Mouse (Mus musculus) hindbrain, embryonic 10.5 days (tissue): Measurements from ENCODE around the gene Gpr137c. TPM values are rescaled to one million over a fixed set of nuclear protein-coding genes. Genes with fewer than 3 reads are reported as not detected.

Source experiments
- DNase-seq: peaks from one replicate; pipeline ENCODE4 v3.0.0-alpha.2; 2017; ENCODE audit warnings: low spot score
- H3K27ac ChIP-seq: fragments of 300-500 bp; sonication (generic); 2 replicates; pipeline ENCODE4 v1.5.1; 2016; ENCODE audit warnings: mild to moderate bottlenecking, moderate library complexity
- H3K27me3 ChIP-seq: fragments of 300-500 bp; sonication (generic); 2 replicates; pipeline ENCODE4 v1.6.1; 2016; ENCODE audit warnings: mild to moderate bottlenecking; ENCODE audit not compliant: poor library complexity, insufficient read depth, severe bottlenecking
- H3K36me3 ChIP-seq: fragments of 300-500 bp; sonication (generic); 2 replicates; pipeline ENCODE4 v1.6.1; 2016; ENCODE audit warnings: mild to moderate bottlenecking, moderate library complexity
- H3K4me1 ChIP-seq: fragments of 300-500 bp; sonication (generic); replicated peaks from 2 replicates; pipeline ENCODE4 v1.6.1; 2016; ENCODE audit warnings: mild to moderate bottlenecking
- H3K4me3 ChIP-seq: fragments of 300-500 bp; sonication (generic); 2 replicates; pipeline ENCODE4 v1.5.1; 2016; ENCODE audit warnings: mild to moderate bottlenecking, moderate library complexity
- H3K9me3 ChIP-seq: fragments of 300-500 bp; sonication (generic); 2 replicates; pipeline ENCODE4 v1.6.1; 2016; ENCODE audit warnings: mild to moderate bottlenecking, moderate library complexity
- WGBS: fragments of 180-500 bp; shearing (Covaris S2); methylation state at CpG from one replicate; pipeline ENCODE4 v1.1.7; 2016; 5-methylcytosine and 5-hydroxymethylcytosine counted together
- polyA plus RNA-seq: library from polyadenylated mRNA; unstranded; fragments of >200 nt; fragmentation: Nextera tagmentation; extraction: Ambion mirVana; gene quantifications from 2 replicates; pipeline ENCODE4 v1.2.1, GENCODE M21; 2016

Gpr137c gene
- polyA plus RNA-seq, result 4.3 and 6.2 TPM in 2 replicates

GRCm38 (mm10) chr14:45219281-45220089 lies at the start of gene Gpr137c:
Gpr137c (plus strand) TSS chr14:45219717.
- Histone ChIP-seq H3K36me3 (0 out of 2 replicates have a peak, but pooled peaks cover 2% of the 10 kb centered on the region), H3K27me3 (no peaks in the 10 kb centered on the region), H3K9me3 (no peaks in the 10 kb centered on the region), H3K4me1 (peaks cover 18% of the 10 kb centered on the region), H3K4me3 (peak within 1 kb of the TSS; percentile 82), H3K27ac (peak within 1 kb of the TSS; percentile 94)
- peak; percentile 98 for DNase-seq
- under 1% methylated on average over 86 of the region's 86 CpGs for WGBS

- Histone ChIP-seq H3K9me3 (no peaks in the 10 kb centered on the region), H3K36me3 (0 out of 2 replicates have a peak, but pooled peaks cover 7% of the 10 kb centered on the region), H3K27me3 (no peaks in the 10 kb centered on the region), H3K4me3 (no peak overlapping the region), H3K4me1 (peaks cover 5% of the 10 kb centered on the region), H3K27ac (no peak overlapping the region)
- DNase-seq, result no peak
- WGBS, result 95% methylated on average over 5 of the region's 5 CpGs
Measured at GRCm38 (mm10) chr14:45172260-45172659, 47.3 kb upstream of the Gpr137c start.

GRCm38 (mm10) chr14:45175012-45175740 lies 44.3 kb upstream of the Gpr137c start:
- WGBS, result 78% methylated on average over 14 of the region's 14 CpGs
- H3K27ac ChIP-seq, result peak overlapping the region; percentile 29; the same call in 1 of the 2 replicates

GRCm38 (mm10) chr14:45179186-45179585 lies 40.3 kb upstream of the Gpr137c start:
- Histone ChIP-seq H3K4me1 (peaks cover 5% of the 10 kb centered on the region), H3K36me3 (0 out of 2 replicates have a peak, but pooled peaks cover 4% of the 10 kb centered on the region), H3K27me3 (no peaks in the 10 kb centered on the region), H3K27ac (no peak overlapping the region), H3K9me3 (no peaks in the 10 kb centered on the region), H3K4me3 (no peak overlapping the region)
- DNase-seq, result no peak
- WGBS, result 84% methylated on average over 2 of the region's 2 CpGs

More at GRCm38 (mm10) chr14:45175012-45175740, 44.3 kb upstream of the Gpr137c start:
- no peak for DNase-seq
- Histone ChIP-seq H3K9me3 (no peaks in the 10 kb centered on the region), H3K27me3 (no peaks in the 10 kb centered on the region), H3K4me3 (no peak overlapping the region), H3K4me1 (peaks cover 5% of the 10 kb centered on the region), H3K36me3 (0 out of 2 replicates have a peak, but pooled peaks cover 7% of the 10 kb centered on the region)

GRCm38 (mm10) chr14:45179606-45180005 lies 39.9 kb upstream of the Gpr137c start:
- Histone ChIP-seq H3K27ac (no peak overlapping the region), H3K4me1 (peaks cover 5% of the 10 kb centered on the region), H3K27me3 (no peaks in the 10 kb centered on the region), H3K4me3 (no peak overlapping the region), H3K9me3 (no peaks in the 10 kb centered on the region), H3K36me3 (0 out of 2 replicates have a peak, but pooled peaks cover 4% of the 10 kb centered on the region)
- DNase-seq, result no peak
- WGBS, result 92% methylated on average over 2 of the region's 2 CpGs

GRCm38 (mm10) chr14:45181611-45182010 lies 37.9 kb upstream of the Gpr137c start:
- Histone ChIP-seq H3K36me3 (0 out of 2 replicates have a peak, but pooled peaks cover 4% of the 10 kb centered on the region), H3K27me3 (no peaks in the 10 kb centered on the region), H3K4me1 (no peaks in the 10 kb centered on the region), H3K9me3 (no peaks in the 10 kb centered on the region), H3K27ac (no peak overlapping the region), H3K4me3 (no peak overlapping the region)
- DNase-seq, result no peak
- 86% methylated on average over 4 of the region's 4 CpGs for WGBS

GRCm38 (mm10) chr14:45190999-45191398 lies 28.5 kb upstream of the Gpr137c start:
- WGBS, result 83% methylated on average over 2 of the region's 2 CpGs
- Histone ChIP-seq H3K4me1 (no peaks in the 10 kb centered on the region), H3K36me3 (peaks cover 9% of the 10 kb centered on the region)

GRCm38 (mm10) chr14:45200607-45201006 lies 18.9 kb upstream of the Gpr137c start:
- no peaks in the 10 kb centered on the region for H3K4me1 ChIP-seq
- H3K4me3 ChIP-seq, result no peak overlapping the region
- no peak overlapping the region for H3K27ac ChIP-seq
- H3K36me3 ChIP-seq, result peaks cover 18% of the 10 kb centered on the region; the same call in 1 of the 2 replicates
- no peaks in the 10 kb centered on the region for H3K27me3 ChIP-seq
- H3K9me3 ChIP-seq, result no peaks in the 10 kb centered on the region
- no peak for DNase-seq

More at GRCm38 (mm10) chr14:45190999-45191398, 28.5 kb upstream of the Gpr137c start:
- no peak for DNase-seq
- no peak overlapping the region for H3K4me3 ChIP-seq
- H3K9me3 ChIP-seq, result peaks cover 7% of the 10 kb centered on the region; the same call in 1 of the 2 replicates
- H3K27ac ChIP-seq, result no peak overlapping the region
- H3K27me3 ChIP-seq, result no peaks in the 10 kb centered on the region

- H3K4me1 ChIP-seq, result no peaks in the 10 kb centered on the region
- H3K27ac ChIP-seq, result no peak overlapping the region
- WGBS, result 75% methylated on average over 4 of the region's 4 CpGs
- H3K9me3 ChIP-seq, result no peaks in the 10 kb centered on the region
- H3K27me3 ChIP-seq, result no peaks in the 10 kb centered on the region
- DNase-seq, result no peak
- H3K36me3 ChIP-seq, result peaks cover 27% of the 10 kb centered on the region
- no peak overlapping the region for H3K4me3 ChIP-seq
Measured at GRCm38 (mm10) chr14:45210683-45211082, 8.8 kb upstream of the Gpr137c start.

- WGBS, result 93% methylated on average over 1 of the region's 1 CpGs
- no peaks in the 10 kb centered on the region for H3K27me3 ChIP-seq
- no peaks in the 10 kb centered on the region for H3K9me3 ChIP-seq
- DNase-seq, result no peak
- no peaks in the 10 kb centered on the region for H3K4me1 ChIP-seq
- H3K36me3 ChIP-seq, result peaks cover 27% of the 10 kb centered on the region
- no peak overlapping the region for H3K4me3 ChIP-seq
- no peak overlapping the region for H3K27ac ChIP-seq
Measured at GRCm38 (mm10) chr14:45211431-45211830, 8.1 kb upstream of the Gpr137c start.

- H3K27ac ChIP-seq, result no peak overlapping the region
- WGBS, result 95% methylated on average over 9 of the region's 9 CpGs
- no peaks in the 10 kb centered on the region for H3K9me3 ChIP-seq
- H3K36me3 ChIP-seq, result peaks cover 5% of the 10 kb centered on the region
- H3K4me3 ChIP-seq, result no peak overlapping the region
- no peak for DNase-seq
- H3K4me1 ChIP-seq, result peaks cover 18% of the 10 kb centered on the region
- H3K27me3 ChIP-seq, result no peaks in the 10 kb centered on the region
Measured at GRCm38 (mm10) chr14:45216711-45217340, 2.7 kb upstream of the Gpr137c start.

GRCm38 (mm10) chr14:45217693-45218092 lies 1.8 kb upstream of the Gpr137c start:
- no peak for DNase-seq
- H3K36me3 ChIP-seq, result no peaks in the 10 kb centered on the region
- H3K4me3 ChIP-seq, result peak overlapping the region; percentile 82; the same call in 1 of the 2 replicates
- no peaks in the 10 kb centered on the region for H3K27me3 ChIP-seq
- WGBS, result 87% methylated on average over 4 of the region's 4 CpGs
- H3K4me1 ChIP-seq, result peaks cover 18% of the 10 kb centered on the region
- no peak overlapping the region for H3K27ac ChIP-seq
- no peaks in the 10 kb centered on the region for H3K9me3 ChIP-seq
